Mouse (Mus musculus) heart, postnatal 14 days (tissue): ENCODE results near the gene Tmtc1. TPM values are rescaled to one million over a fixed set of nuclear protein-coding genes. Genes with fewer than 3 reads are reported as not detected.

ENCODE experiments used
- DNase-seq, 2 experiments: peaks; one replicate each; pipeline ENCODE4 v3.0.0; 2021 to 2022
- intact Hi-C: fragments of 180-260 bp; cut with DNase I; formaldehyde crosslinking; loops from one replicate; pipeline ENCODE4 v1.15.1; 2025
- long read RNA-seq, 2 experiments: library from polyadenylated mRNA; stranded (forward); transcript quantifications; one replicate each; pipeline ENCODE4 v2.0.0; 2021
- total RNA-seq, 2 experiments: library from RNA; stranded (reverse); gene quantifications; 2 replicates each; pipeline ENCODE4 v1.2.3; 2021

The Tmtc1 gene
- total RNA-seq, result 10 to 100 TPM; 43.2 to 55.6 TPM
- long read RNA-seq, experiment 1, full-length matches to known transcripts, result 1 of 10 reads
- long read RNA-seq, experiment 1, partial matches to known transcripts, result 3 of 10 reads
- long read RNA-seq, experiment 1, other reads (novel, unspliced or antisense), result 6 of 10 reads
- long read RNA-seq, experiment 2, partial matches to known transcripts, result 5 of 12 reads
- long read RNA-seq, experiment 2, other reads (novel, unspliced or antisense), result 7 of 12 reads

GRCm38 (mm10) chr6:148443726-148444701 is at the start of gene Tmtc1:
TSS of gene Tmtc1 (minus strand) at chr6:148444389.
- peak; percentile 83 to 89 for DNase-seq
- intact Hi-C loops, result loop anchor here (5.0 to 10.0 kb wide), 3 partner anchors 42 to 197 kb away; no protein-coding TSS in a partner anchor

- no peak for DNase-seq
Measured at GRCm38 (mm10) chr6:148491849-148492248, 47.7 kb upstream of the Tmtc1 start.

GRCm38 (mm10) chr6:148486756-148487155 is 42.6 kb upstream of the Tmtc1 start:
- no peak for DNase-seq
- intact Hi-C loops, result no loop called here

More at GRCm38 (mm10) chr6:148491849-148492248, 47.7 kb upstream of the Tmtc1 start:
- intact Hi-C loops, result no loop called here

GRCm38 (mm10) chr6:148481894-148482293 is 37.7 kb upstream of the Tmtc1 start:
- DNase-seq, result no peak
- intact Hi-C loops, result loop anchor here (5.0 kb wide), 1 partner anchor 40 kb away; no protein-coding TSS in a partner anchor

- intact Hi-C loops, result loop anchor here (5.0 kb wide), 1 partner anchor 43 kb away; no protein-coding TSS in a partner anchor
- no peak for DNase-seq
Measured at GRCm38 (mm10) chr6:148479671-148480237, 35.6 kb upstream of the Tmtc1 start.

GRCm38 (mm10) chr6:148478350-148478749 is 34.2 kb upstream of the Tmtc1 start:
- intact Hi-C loops, result no loop called here
- no peak for DNase-seq

- intact Hi-C loops, result no loop called here
Measured at GRCm38 (mm10) chr6:148472289-148472688, 28.1 kb upstream of the Tmtc1 start.

GRCm38 (mm10) chr6:148467924-148468389 is 23.8 kb upstream of the Tmtc1 start:
- peak; percentile 55 to 59 for DNase-seq
- intact Hi-C loops, result no loop called here

More at GRCm38 (mm10) chr6:148472289-148472688, 28.1 kb upstream of the Tmtc1 start:
- DNase-seq, result no peak

GRCm38 (mm10) chr6:148467170-148467921 is 23.2 kb upstream of the Tmtc1 start:
- DNase-seq, result peak in 1 of 2 experiments; percentile 5
- intact Hi-C loops, result no loop called here

GRCm38 (mm10) chr6:148459636-148460035 is 15.4 kb upstream of the Tmtc1 start:
- no peak for DNase-seq
- intact Hi-C loops, result no loop called here

GRCm38 (mm10) chr6:148455470-148455869 is 11.3 kb upstream of the Tmtc1 start:
- intact Hi-C loops, result no loop called here
- no peak for DNase-seq

GRCm38 (mm10) chr6:148454740-148455139 is 10.6 kb upstream of the Tmtc1 start:
- intact Hi-C loops, result no loop called here
- no peak for DNase-seq

GRCm38 (mm10) chr6:148448151-148448550 is 4.0 kb upstream of the Tmtc1 start:
- intact Hi-C loops, result loop anchor here (10.0 kb wide), 1 partner anchor 107 kb away; no protein-coding TSS in a partner anchor
- DNase-seq, result no peak

- no peak for DNase-seq
- intact Hi-C loops, result loop anchor here (10.0 kb wide), 1 partner anchor 109 kb away; no protein-coding TSS in a partner anchor
Measured at GRCm38 (mm10) chr6:148446113-148446512, 1.9 kb upstream of the Tmtc1 start.

GRCm38 (mm10) chr6:148444796-148445195 is 607 bp upstream of the Tmtc1 start:
- DNase-seq, result no peak
- intact Hi-C loops, result loop anchor here (5.0 to 10.0 kb wide), 3 partner anchors 42 to 197 kb away; no protein-coding TSS in a partner anchor

GRCm38 (mm10) chr6:148443291-148443725 is 881 bp downstream of the Tmtc1 start:
- peak in 1 of 2 experiments; percentile 26 for DNase-seq
- intact Hi-C loops, result loop anchor here (5.0 to 10.0 kb wide), 3 partner anchors 41 to 196 kb away; no protein-coding TSS in a partner anchor

- intact Hi-C loops, result loop anchor here (5.0 to 10.0 kb wide), 3 partner anchors 40 to 195 kb away; no protein-coding TSS in a partner anchor
- peak; percentile 42 to 46 for DNase-seq
Measured at GRCm38 (mm10) chr6:148442671-148443290, 1.4 kb downstream of the Tmtc1 start.

- DNase-seq, result peak; percentile 43 to 47
- intact Hi-C loops, result loop anchor here (5.0 to 10.0 kb wide), 3 partner anchors 40 to 195 kb away; no protein-coding TSS in a partner anchor
Measured at GRCm38 (mm10) chr6:148441871-148442270, 2.3 kb downstream of the Tmtc1 start.

- DNase-seq, result peak; percentile 9 to 10
Measured at GRCm38 (mm10) chr6:148439101-148439500, 5.1 kb downstream of the Tmtc1 start.

More at GRCm38 (mm10) chr6:148439101-148439500, 5.1 kb downstream of the Tmtc1 start:
- intact Hi-C loops, result no loop called here
